Mouse (Mus musculus) limb, embryonic 14.5 days (tissue): Measurements from ENCODE around the gene Shb. TPM values are rescaled to one million over a fixed set of nuclear protein-coding genes. Genes with fewer than 3 reads are reported as not detected.

Experiments
- ATAC-seq: fragments of 200-750 bp; cut with Nextera tagmentation; 2 replicates; pipeline ENCODE4 v1.8.0; 2017; ENCODE audit warnings: low read depth, moderate number of reproducible peaks, moderate TSS enrichment; ENCODE audit not compliant: low FRiP score
- DNase-seq: peaks from one replicate; pipeline ENCODE4 v3.0.0-alpha.2; 2015; ENCODE audit warnings: low spot score
- H3K27ac ChIP-seq: fragments of 300-500 bp; sonication (generic); replicated peaks from 2 replicates; pipeline ENCODE4 v1.5.1; 2014; ENCODE audit warnings: low read depth, mild to moderate bottlenecking, low read length, moderate library complexity, mixed read lengths
- H3K27me3 ChIP-seq: fragments of 300-500 bp; sonication (generic); 2 replicates; pipeline ENCODE4 v1.6.1; 2014; ENCODE audit warnings: low read length, mixed read lengths; ENCODE audit not compliant: control insufficient read depth, insufficient read depth
- H3K36me3 ChIP-seq: fragments of 300-500 bp; sonication (generic); 2 replicates; pipeline ENCODE4 v1.6.1; 2014; ENCODE audit warnings: mild to moderate bottlenecking, low read length, moderate library complexity, mixed read lengths; ENCODE audit not compliant: control insufficient read depth, insufficient read depth
- H3K4me1 ChIP-seq: fragments of 300-500 bp; sonication (generic); 2 replicates; pipeline ENCODE4 v1.6.1; 2014; ENCODE audit warnings: antibody characterized with exemption, low read length, mixed read lengths; ENCODE audit not compliant: control insufficient read depth, insufficient read depth
- H3K4me2 ChIP-seq: fragments of 300-500 bp; sonication (generic); replicated peaks from 2 replicates; pipeline ENCODE4 v1.6.1; 2014; ENCODE audit warnings: low read depth, mild to moderate bottlenecking, low read length, moderate library complexity; ENCODE audit not compliant: severe bottlenecking
- H3K4me3 ChIP-seq: fragments of 300-500 bp; sonication (generic); replicated peaks from 2 replicates; pipeline ENCODE4 v1.5.1; 2014; ENCODE audit warnings: low read length
- H3K9ac ChIP-seq: fragments of 300-500 bp; sonication (generic); 2 replicates; pipeline ENCODE4 v1.6.1; 2014; ENCODE audit warnings: mild to moderate bottlenecking, low read depth, low read length, moderate library complexity; ENCODE audit not compliant: severe bottlenecking
- H3K9me3 ChIP-seq: fragments of 300-500 bp; sonication (generic); 2 replicates; pipeline ENCODE4 v1.6.1; 2016; ENCODE audit warnings: low read length; ENCODE audit not compliant: control insufficient read depth
- POLR2A ChIP-seq: fragments of 200-500 bp; IDR thresholded peaks from 2 replicates; pipeline ENCODE4 v1.8.0; 2012; ENCODE audit warnings: inconsistent platforms, mild to moderate bottlenecking, moderate library complexity, borderline replicate concordance; ENCODE audit not compliant: insufficient read depth, insufficient read length; ENCODE audit errors: extremely low read depth
- WGBS: fragments of 180-500 bp; shearing (Covaris S2); extraction: QIAGEN DNeasy Blood & Tissue Kit; methylation state at CpG from one replicate; pipeline ENCODE4 v1.1.7; 2014; 5-methylcytosine and 5-hydroxymethylcytosine counted together
- polyA plus RNA-seq, 2 experiments: library from polyadenylated mRNA; depleted of rRNA in 1 of 2; stranded (reverse) in 1 of 2; unstranded in 1 of 2; fragments of >200 nt; fragmentation: Nextera tagmentation in 1 of 2; extraction: Ambion mirVana in 1 of 2; gene quantifications; 2 replicates each; pipeline versions ENCODE4 v1.2.1 to v1.2.3; 2012 to 2014

Shb gene
- polyA plus RNA-seq, 2 experiments = 10.6 to 19.0 TPM

GRCm38 (mm10) chr4:45492681-45493081 lies 39.6 kb downstream of the Shb start:
- Histone ChIP-seq H3K27me3 (no peaks in the 10 kb centered on the region), H3K4me1 (peaks cover 76% of the 10 kb centered on the region), H3K27ac (peak overlapping the region; percentile 59), H3K36me3 (0 out of 2 replicates have a peak, but pooled peaks cover 3% of the 10 kb centered on the region), H3K4me2 (no peak overlapping the region; the same call in 1 of the 2 replicates), H3K9me3 (no peaks in the 10 kb centered on the region), H3K4me3 (no peak overlapping the region), H3K9ac (no peak overlapping the region)
- ATAC-seq (no peak), DNase-seq (no peak)
- 13% methylated on average over 5 of the region's 5 CpGs for WGBS
- no peak for TF ChIP-seq POLR2A

- Histone ChIP-seq H3K27me3 (no peaks in the 10 kb centered on the region), H3K4me1 (peaks cover 76% of the 10 kb centered on the region), H3K9me3 (no peaks in the 10 kb centered on the region), H3K4me2 (no peak overlapping the region; the same call in 1 of the 2 replicates), H3K4me3 (no peak overlapping the region), H3K27ac (no peak overlapping the region), H3K9ac (no peak overlapping the region), H3K36me3 (0 out of 2 replicates have a peak, but pooled peaks cover 3% of the 10 kb centered on the region)
- TF ChIP-seq POLR2A = no peak
- 35% methylated on average over 16 of the region's 16 CpGs for WGBS
- DNase-seq (no peak), ATAC-seq (no peak)
Observed at GRCm38 (mm10) chr4:45491685-45492601, 40.3 kb downstream of the Shb start.

GRCm38 (mm10) chr4:45491119-45491679 lies 41.1 kb downstream of the Shb start:
- Histone ChIP-seq H3K27ac (no peak overlapping the region), H3K27me3 (no peaks in the 10 kb centered on the region), H3K36me3 (0 out of 2 replicates have a peak, but pooled peaks cover 3% of the 10 kb centered on the region), H3K4me2 (no peak overlapping the region; the same call in 1 of the 2 replicates), H3K9me3 (no peaks in the 10 kb centered on the region), H3K4me1 (peaks cover 76% of the 10 kb centered on the region), H3K4me3 (no peak overlapping the region), H3K9ac (no peak overlapping the region)
- no peak for TF ChIP-seq POLR2A
- ATAC-seq = no peak
- no peak for DNase-seq
- 9% methylated on average over 6 of the region's 6 CpGs for WGBS

- Histone ChIP-seq H3K4me1 (peaks cover 69% of the 10 kb centered on the region), H3K9me3 (no peaks in the 10 kb centered on the region), H3K4me2 (peak overlapping the region; percentile 11; the same call in 1 of the 2 replicates), H3K27me3 (no peaks in the 10 kb centered on the region), H3K9ac (no peak overlapping the region), H3K36me3 (0 out of 2 replicates have a peak, but pooled peaks cover 3% of the 10 kb centered on the region), H3K27ac (peak overlapping the region; percentile 61; the same call in 1 of the 2 replicates), H3K4me3 (no peak overlapping the region)
- TF ChIP-seq POLR2A = no peak
- DNase-seq (no peak), ATAC-seq (0 out of 2 replicates have a peak, but pooled peaks have one; percentile 5)
- WGBS = 15% methylated on average over 8 of the region's 8 CpGs
Observed at GRCm38 (mm10) chr4:45490036-45490752, 42.1 kb downstream of the Shb start.
